8 mouse cellular contexts compared by ENCODE assay signal in the genomic region with DNA sequence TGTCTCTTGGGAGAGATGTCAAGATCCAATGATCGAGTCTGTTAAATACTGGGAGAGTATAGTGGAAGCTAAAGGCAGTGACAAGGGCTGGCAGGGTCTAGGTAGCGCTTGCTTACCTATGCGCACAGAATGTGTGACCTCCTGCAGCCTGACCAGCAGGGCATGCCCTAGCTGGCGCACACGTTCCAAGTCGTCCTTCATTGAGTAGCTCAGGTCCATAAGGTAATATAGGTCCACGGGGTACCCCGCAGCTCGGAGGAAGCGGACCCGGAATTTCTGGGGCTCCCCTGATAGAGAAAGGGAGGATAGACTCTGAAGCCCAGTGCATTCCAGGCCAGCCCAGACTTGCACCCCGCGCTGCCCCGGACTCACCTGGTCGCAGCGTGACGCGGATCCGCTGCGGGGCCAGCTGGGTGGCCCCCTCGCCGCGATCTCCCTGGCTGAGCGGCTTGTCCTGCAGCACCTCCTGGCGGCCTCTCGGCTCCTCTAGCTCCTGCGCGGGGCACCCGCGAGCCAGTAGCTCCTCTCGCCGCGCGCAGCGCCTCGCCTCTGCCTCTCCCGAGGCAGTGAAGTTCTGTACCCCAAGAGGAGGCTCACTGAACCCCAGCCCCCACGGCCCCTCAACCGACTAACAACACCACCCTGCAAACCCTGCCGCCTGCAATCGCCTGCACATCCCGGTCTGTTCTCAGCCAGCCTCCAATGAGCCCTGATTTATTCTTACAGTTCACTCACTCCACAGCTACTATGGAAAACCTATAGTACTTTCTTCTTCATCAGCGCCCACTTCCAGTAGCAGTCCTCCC. TPM values are rescaled to one million over a fixed set of nuclear protein-coding genes. Genes with fewer than 3 reads are reported as not detected.
DNase-seq lines count a peak whose midpoint lies in the region; ATAC-seq and TF ChIP-seq lines count a peak whose summit lies in the region.

No protein-coding gene starts in this region.

- TF ChIP-seq CTCF in lung, adult 2 months (IDR thresholded peaks at IDR 0.05; ENCODE audit: insufficient read depth, low read length): peak; percentile 52

- H3K27me3 ChIP-seq in heart, embryonic 15.5 days: peaks cover 23% of the 10 kb centered on the region
- peaks cover 5% of the 10 kb centered on the region for H3K27me3 ChIP-seq in neural tube, embryonic 14.5 days (ENCODE audit: control insufficient read depth, insufficient read depth, low read length)

- H3K9ac ChIP-seq in heart, embryonic 15.5 days: peak overlapping the region; percentile 48
- H3K9ac ChIP-seq in neural tube, embryonic 14.5 days (replicated peaks; ENCODE audit: low read depth, low read length): peak overlapping the region; percentile 54

- no peak for TF ChIP-seq POLR2A in lung, adult 2 months (IDR thresholded peaks at IDR 0.05; ENCODE audit: borderline replicate concordance, extremely low read depth, low read depth, low read length)

- H3K4me1 ChIP-seq in brown adipose tissue, adult 24 weeks (ENCODE audit: control insufficient read depth, insufficient read depth, insufficient read length, low read length): no peaks in the 10 kb centered on the region
- H3K4me1 ChIP-seq in heart, embryonic 15.5 days (replicated peaks): peaks cover 12% of the 10 kb centered on the region
- peaks cover 4% of the 10 kb centered on the region; the same call in 1 of the 2 replicates for H3K4me1 ChIP-seq in lung, adult 2 months (ENCODE audit: control insufficient read depth, insufficient read depth, low read length)
- 0 out of 2 replicates have a peak, but pooled peaks cover 2% of the 10 kb centered on the region for H3K4me1 ChIP-seq in neural tube, embryonic 14.5 days (ENCODE audit: control insufficient read depth, insufficient read depth, low read length)

- 2% methylated on average over 43 of the region's 43 CpGs for WGBS in heart, embryonic 15.5 days
- 4% methylated on average over 43 of the region's 43 CpGs for WGBS in lung, adult 2 months
- WGBS in neural tube, embryonic 14.5 days: 2% methylated on average over 43 of the region's 43 CpGs

- no peaks in the 10 kb centered on the region for H3K36me3 ChIP-seq in heart, embryonic 15.5 days
- no peaks in the 10 kb centered on the region for H3K36me3 ChIP-seq in neural tube, embryonic 14.5 days (ENCODE audit: control insufficient read depth, insufficient read depth, low read length)

- H3K4me3 ChIP-seq in brown adipose tissue, adult 24 weeks (ENCODE audit: insufficient read depth, low read depth, low read length): peak overlapping the region; percentile 49
- peak overlapping the region; percentile 48 for H3K4me3 ChIP-seq in heart, embryonic 15.5 days
- H3K4me3 ChIP-seq in lung, adult 2 months (replicated peaks; ENCODE audit: extremely low read depth, low read depth, low read length): peak overlapping the region; percentile 37
- H3K4me3 ChIP-seq in neural tube, embryonic 14.5 days (ENCODE audit: low read depth, low read length): peak overlapping the region; percentile 35

- no peak overlapping the region for H3K27ac ChIP-seq in brown adipose tissue, adult 24 weeks (replicated peaks; ENCODE audit: low read depth, low read length)
- H3K27ac ChIP-seq in heart, embryonic 15.5 days: no peak overlapping the region
- H3K27ac ChIP-seq in neural tube, embryonic 14.5 days (ENCODE audit: low read depth, low read length): no peak overlapping the region

- H3K9me3 ChIP-seq in heart, embryonic 15.5 days (replicated peaks): no peaks in the 10 kb centered on the region
- no peaks in the 10 kb centered on the region for H3K9me3 ChIP-seq in neural tube, embryonic 14.5 days (ENCODE audit: control insufficient read depth, low read length)

- peak overlapping the region; percentile 82 for H3K4me2 ChIP-seq in heart, embryonic 15.5 days
- H3K4me2 ChIP-seq in neural tube, embryonic 14.5 days (ENCODE audit: low read depth, low read length): peak overlapping the region; percentile 84

- peak; percentile 69 for ATAC-seq in erythroid progenitor cell, adult 5-6 weeks (replicated peaks; ENCODE audit: low FRiP score, poor library complexity, severe bottlenecking)
- peak; percentile 81 for ATAC-seq in heart, embryonic 15.5 days (replicated peaks; ENCODE audit: insufficient number of reproducible peaks, insufficient read depth, low FRiP score, low read depth)
- ATAC-seq in neural tube, embryonic 14.5 days (ENCODE audit: low read depth): peak; percentile 86

- peak; percentile 76 for DNase-seq in CD8-positive naive resting alpha-beta T cell, adult 2 months (ENCODE audit: low read depth in 2 of 2, low spot score in 2 of 2)
- DNase-seq in kidney, postnatal 25 days: peak; percentile 87
- peak; percentile 85 for DNase-seq in lung, adult 2 months
- DNase-seq in thymus, adult 18-20 months: peak; percentile 83 to 84

RNA-seq across cellular contexts. Expression of a gene that starts 7.4 kb away (rescaled TPM):
- 2.0 and 4.6 TPM in 2 replicates for polyA plus RNA-seq in brown adipose tissue, adult 24 weeks (2012; ENCODE audit: insufficient read depth, insufficient read length, missing spikeins)
- 26.0 and 32.1 TPM in 2 replicates for total RNA-seq in erythroid progenitor cell, adult 5-6 weeks (2015; ENCODE audit: low replicate concordance)
- total RNA-seq in erythroid progenitor cell, adult 5-6 weeks (2017; ENCODE audit: low replicate concordance): 21.8 and 32.8 TPM in 2 replicates
- 1.7 and 8.9 TPM in 2 replicates for polyA plus RNA-seq in heart, embryonic 15.5 days (2015; fragmentation: Nextera tagmentation; extraction: Ambion mirVana)
- 22.0 and 32.4 TPM in 2 replicates for polyA plus RNA-seq in lung, adult 2 months (2012; rRNA removed)
- 0.55 and 1.6 TPM in 2 replicates for polyA plus RNA-seq in neural tube, embryonic 14.5 days (2014; fragmentation: Nextera tagmentation; extraction: Ambion mirVana)

RNA-seq across cellular contexts. Expression of a gene that starts 19.9 kb away (rescaled TPM):
- polyA plus RNA-seq in brown adipose tissue, adult 24 weeks (2012; ENCODE audit: insufficient read depth, insufficient read length, missing spikeins): 137 and 181 TPM in 2 replicates
- total RNA-seq in erythroid progenitor cell, adult 5-6 weeks (2015; ENCODE audit: low replicate concordance): 8.3 and 23.9 TPM in 2 replicates
- total RNA-seq in erythroid progenitor cell, adult 5-6 weeks (2017; ENCODE audit: low replicate concordance): 6.3 and 27.2 TPM in 2 replicates
- polyA plus RNA-seq in heart, embryonic 15.5 days (2015; fragmentation: Nextera tagmentation; extraction: Ambion mirVana): 31.1 and 47.9 TPM in 2 replicates
- polyA plus RNA-seq in lung, adult 2 months (2012; rRNA removed): 92.8 and 106 TPM in 2 replicates
- polyA plus RNA-seq in neural tube, embryonic 14.5 days (2014; fragmentation: Nextera tagmentation; extraction: Ambion mirVana): 28.7 and 36.5 TPM in 2 replicates

RNA-seq across cellular contexts. Expression of a gene that starts 21.3 kb away (rescaled TPM):
- polyA plus RNA-seq in brown adipose tissue, adult 24 weeks (2012; ENCODE audit: insufficient read depth, insufficient read length, missing spikeins): 15.9 and 18.0 TPM in 2 replicates
- total RNA-seq in erythroid progenitor cell, adult 5-6 weeks (2015; ENCODE audit: low replicate concordance): 25.2 and 33.5 TPM in 2 replicates
- 30.5 and 52.6 TPM in 2 replicates for total RNA-seq in erythroid progenitor cell, adult 5-6 weeks (2017; ENCODE audit: low replicate concordance)
- polyA plus RNA-seq in heart, embryonic 15.5 days (2015; fragmentation: Nextera tagmentation; extraction: Ambion mirVana): 25.8 and 34.3 TPM in 2 replicates
- 25.8 and 46.6 TPM in 2 replicates for polyA plus RNA-seq in lung, adult 2 months (2012; rRNA removed)
- polyA plus RNA-seq in neural tube, embryonic 14.5 days (2014; fragmentation: Nextera tagmentation; extraction: Ambion mirVana): 38.2 and 52.9 TPM in 2 replicates

RNA-seq across cellular contexts. Expression of a gene that starts 32.9 kb away (rescaled TPM):
- polyA plus RNA-seq in brown adipose tissue, adult 24 weeks (2012; ENCODE audit: insufficient read depth, insufficient read length, missing spikeins): 10.3 and 12.1 TPM in 2 replicates
- 4.6 and 9.4 TPM in 2 replicates for total RNA-seq in erythroid progenitor cell, adult 5-6 weeks (2015; ENCODE audit: low replicate concordance)
- total RNA-seq in erythroid progenitor cell, adult 5-6 weeks (2017; ENCODE audit: low replicate concordance): 2.6 and 3.6 TPM in 2 replicates
- polyA plus RNA-seq in heart, embryonic 15.5 days (2015; fragmentation: Nextera tagmentation; extraction: Ambion mirVana): 7.9 and 15.8 TPM in 2 replicates
- polyA plus RNA-seq in lung, adult 2 months (2012; rRNA removed): 75.1 and 93.9 TPM in 2 replicates
- 4.3 and 6.9 TPM in 2 replicates for polyA plus RNA-seq in neural tube, embryonic 14.5 days (2014; fragmentation: Nextera tagmentation; extraction: Ambion mirVana)

RNA-seq across cellular contexts. Expression of a gene that starts 46.0 kb away (rescaled TPM):
- polyA plus RNA-seq in brown adipose tissue, adult 24 weeks (2012; ENCODE audit: insufficient read depth, insufficient read length, missing spikeins): not detected in 2 replicates
- total RNA-seq in erythroid progenitor cell, adult 5-6 weeks (2015; ENCODE audit: low replicate concordance): not detected in 2 replicates
- total RNA-seq in erythroid progenitor cell, adult 5-6 weeks (2017; ENCODE audit: low replicate concordance): not detected in 2 replicates
- polyA plus RNA-seq in heart, embryonic 15.5 days (2015; fragmentation: Nextera tagmentation; extraction: Ambion mirVana): not detected in 2 replicates
- polyA plus RNA-seq in lung, adult 2 months (2012; rRNA removed): 0.31 and 0.60 TPM in 2 replicates
- not detected in 2 replicates for polyA plus RNA-seq in neural tube, embryonic 14.5 days (2014; fragmentation: Nextera tagmentation; extraction: Ambion mirVana)
